Mouse (Mus musculus) heart, embryonic 11.5 days (tissue): Measurements from ENCODE around the gene Arhgef25. TPM values are rescaled to one million over a fixed set of nuclear protein-coding genes. Genes with fewer than 3 reads are reported as not detected.
"Not testable (repeated sequence)": the region's sequence is repeated elsewhere in the genome, so short reads cannot be mapped to it uniquely, and the experiment has no call there.

Experiments
- ATAC-seq: fragments of 200-750 bp; cut with Nextera tagmentation; replicated peaks from 2 replicates; pipeline ENCODE4 v1.8.0; 2017; ENCODE audit warnings: moderate library complexity; ENCODE audit not compliant: insufficient number of reproducible peaks, low FRiP score, low TSS enrichment
- H3K27ac ChIP-seq: fragments of 300-500 bp; sonication (generic); 2 replicates; pipeline ENCODE4 v1.5.1; 2014; ENCODE audit warnings: mild to moderate bottlenecking, low read depth, low read length
- H3K27me3 ChIP-seq: fragments of 300-500 bp; sonication (generic); 2 replicates; pipeline ENCODE4 v1.6.1; 2014; ENCODE audit warnings: mild to moderate bottlenecking, low read length, mixed read lengths; ENCODE audit not compliant: control insufficient read depth, insufficient read depth
- H3K36me3 ChIP-seq: fragments of 300-500 bp; sonication (generic); 2 replicates; pipeline ENCODE4 v1.6.1; 2014; ENCODE audit warnings: mild to moderate bottlenecking, low read length, moderate library complexity, mixed read lengths; ENCODE audit not compliant: control insufficient read depth, insufficient read depth
- H3K4me1 ChIP-seq: fragments of 300-500 bp; sonication (generic); 2 replicates; pipeline ENCODE4 v1.6.1; 2014; ENCODE audit warnings: low read length; ENCODE audit not compliant: control insufficient read depth, insufficient read depth
- H3K4me2 ChIP-seq: fragments of 300-500 bp; sonication (generic); 2 replicates; pipeline ENCODE4 v1.6.1; 2014; ENCODE audit warnings: mild to moderate bottlenecking, moderate library complexity
- H3K4me3 ChIP-seq: fragments of 300-500 bp; sonication (generic); 2 replicates; pipeline ENCODE4 v1.5.1; 2014; ENCODE audit warnings: low read depth, low read length
- H3K9ac ChIP-seq: fragments of 300-500 bp; sonication (generic); 2 replicates; pipeline ENCODE4 v1.6.1; 2014; ENCODE audit warnings: mild to moderate bottlenecking, low read depth, low read length, moderate library complexity
- H3K9me3 ChIP-seq: fragments of 300-500 bp; sonication (generic); replicated peaks from 2 replicates; pipeline ENCODE4 v1.6.1; 2016; ENCODE audit warnings: low read length; ENCODE audit not compliant: control insufficient read depth
- WGBS: fragments of 180-500 bp; shearing (Covaris S2); extraction: QIAGEN DNeasy Blood & Tissue Kit; methylation state at CpG from one replicate; pipeline ENCODE4 v1.1.7; 2014; ENCODE audit not compliant: insufficient replicate concordance; 5-methylcytosine and 5-hydroxymethylcytosine counted together
- polyA plus RNA-seq: library from polyadenylated mRNA; unstranded; fragments of >200 nt; fragmentation: Nextera tagmentation; extraction: Ambion mirVana; gene quantifications from 2 replicates; pipeline ENCODE4 v1.2.1, GENCODE M21; 2014

Gene Arhgef25
- polyA plus RNA-seq, 1 experiment from 2014 or later, result 17.9 TPM

DNA sequence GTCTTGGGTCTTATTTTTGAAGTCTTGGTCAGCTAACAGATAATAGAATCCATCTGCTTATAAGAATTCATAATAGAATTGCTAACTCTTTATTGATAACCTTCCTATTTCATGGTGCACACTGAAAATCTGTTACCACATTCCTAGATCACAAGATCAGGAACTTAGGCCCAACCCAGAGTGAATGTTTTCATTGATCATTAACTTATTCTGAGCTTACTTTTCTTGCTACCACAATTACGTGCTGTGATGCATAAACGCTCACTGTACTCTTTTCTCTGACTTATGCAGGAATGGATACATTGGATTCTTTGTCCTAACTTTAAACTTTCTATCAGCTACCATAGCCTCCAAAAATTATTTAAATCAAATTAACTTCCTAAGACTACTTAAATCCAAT, 35.6 kb downstream of the Arhgef25 start:
- H3K27me3 ChIP-seq, result no peaks in the 10 kb centered on the region
- H3K4me1 ChIP-seq, result no peaks in the 10 kb centered on the region
- H3K36me3 ChIP-seq, result no peaks in the 10 kb centered on the region
- ATAC-seq, result no peak
- no peak overlapping the region for H3K9ac ChIP-seq
- H3K27ac ChIP-seq, result no peak overlapping the region
- H3K9me3 ChIP-seq, result no peaks in the 10 kb centered on the region
- WGBS, result 76% methylated on average over 2 of the region's 2 CpGs
- H3K4me2 ChIP-seq, result no peak overlapping the region
- no peak overlapping the region for H3K4me3 ChIP-seq

DNA sequence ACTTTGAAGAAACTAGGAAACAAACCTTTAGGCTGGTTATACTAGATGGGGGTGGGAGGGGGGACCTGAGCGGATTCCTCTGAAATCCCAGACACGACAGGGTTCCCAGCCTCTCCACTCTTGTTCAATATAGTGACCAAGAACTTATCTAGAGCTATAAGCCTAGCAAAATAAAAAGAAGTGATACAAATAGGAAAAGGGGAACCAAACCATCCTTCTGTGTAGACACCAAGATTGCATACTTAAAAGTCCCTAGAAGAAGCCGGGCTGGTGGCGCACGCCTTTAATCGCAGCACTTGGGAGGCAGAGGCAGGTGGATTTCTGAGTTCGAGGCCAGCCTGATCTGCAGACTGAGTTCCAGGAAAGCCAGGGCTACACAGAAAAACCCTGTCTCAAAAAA, 36.6 kb downstream of the Arhgef25 start:
- WGBS, result 93% methylated on average over 7 of the region's 7 CpGs
- Histone ChIP-seq H3K9me3 (no peaks in the 10 kb centered on the region), H3K4me3 (no peak overlapping the region), H3K4me1 (no peaks in the 10 kb centered on the region), H3K27me3 (no peaks in the 10 kb centered on the region), H3K27ac (no peak overlapping the region), H3K4me2 (no peak overlapping the region), H3K36me3 (no peaks in the 10 kb centered on the region), H3K9ac (no peak overlapping the region)
- no peak for ATAC-seq

DNA sequence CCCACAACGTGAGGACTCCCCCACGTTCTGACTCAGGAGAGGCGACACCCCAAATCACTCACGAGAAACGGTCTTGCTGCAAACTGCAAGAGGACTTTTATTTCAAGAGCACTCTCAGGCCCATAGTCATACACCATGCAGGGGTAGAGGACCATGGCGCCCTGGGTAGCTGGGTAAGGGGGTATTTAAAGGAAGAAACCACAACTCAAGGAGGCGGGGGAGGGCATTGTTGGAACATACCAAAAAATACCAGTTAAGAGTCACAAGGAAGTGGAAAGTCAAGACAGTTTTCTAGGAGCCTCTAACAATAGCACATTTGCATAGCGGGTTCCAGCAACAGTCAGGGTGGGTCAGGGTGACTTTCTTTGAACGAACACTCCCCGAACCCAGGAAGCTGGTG, 37.3 kb downstream of the Arhgef25 start:
- not testable (repeated sequence) for H3K9ac ChIP-seq, H3K4me1 ChIP-seq, ATAC-seq, H3K27me3 ChIP-seq, H3K9me3 ChIP-seq, H3K36me3 ChIP-seq, H3K4me2 ChIP-seq, H3K27ac ChIP-seq, H3K4me3 ChIP-seq
- WGBS, result 81% methylated on average over 10 of the region's 10 CpGs

DNA sequence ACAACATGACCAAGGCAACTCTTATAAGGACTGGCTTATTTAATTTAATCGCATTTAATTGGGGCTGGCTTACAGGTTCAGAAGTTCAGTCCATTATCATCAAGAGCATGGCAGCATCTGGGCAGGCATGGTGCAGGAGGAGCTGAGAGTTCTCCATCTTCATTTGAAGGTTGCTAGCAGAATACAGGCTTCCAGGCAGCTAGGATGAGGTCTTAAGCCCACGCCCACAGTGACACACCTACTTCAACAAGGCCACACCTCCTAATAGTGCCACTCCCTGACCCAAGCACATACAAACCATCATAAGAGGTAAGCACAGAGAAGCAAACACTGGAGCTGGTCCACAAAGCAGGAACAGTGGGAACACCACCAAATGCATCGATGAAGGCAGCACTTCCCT, 38.6 kb downstream of the Arhgef25 start:
- H3K9ac ChIP-seq, H3K4me1 ChIP-seq, ATAC-seq, H3K9me3 ChIP-seq, H3K27ac ChIP-seq, H3K4me2 ChIP-seq, H3K4me3 ChIP-seq, H3K36me3 ChIP-seq, H3K27me3 ChIP-seq: not testable (repeated sequence)
- WGBS, result 76% methylated on average over 3 of the region's 3 CpGs

DNA sequence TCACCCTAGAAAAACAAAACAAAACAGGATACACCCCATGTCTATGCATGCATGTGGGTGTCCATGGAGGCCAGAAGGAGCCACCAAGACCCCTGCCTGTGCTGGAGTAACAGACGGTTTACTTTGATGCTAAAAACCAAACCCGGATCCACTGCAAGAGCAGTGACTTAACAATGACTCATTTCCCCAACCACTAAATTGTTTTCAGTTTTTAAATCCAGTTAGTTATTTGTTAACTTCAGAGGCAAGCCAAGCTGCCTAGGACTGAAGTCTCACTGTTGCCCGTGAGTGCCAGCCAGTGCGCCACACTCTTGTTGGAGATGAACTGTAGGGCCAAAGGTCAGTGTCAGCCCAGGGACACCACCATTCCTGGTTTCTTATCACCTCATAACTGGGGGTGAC, 39.4 kb downstream of the Arhgef25 start:
- no peak overlapping the region for H3K9ac ChIP-seq
- no peak overlapping the region for H3K27ac ChIP-seq
- H3K9me3 ChIP-seq, result no peaks in the 10 kb centered on the region
- 78% methylated on average over 4 of the region's 4 CpGs for WGBS
- no peaks in the 10 kb centered on the region for H3K36me3 ChIP-seq
- no peak overlapping the region for H3K4me3 ChIP-seq
- no peaks in the 10 kb centered on the region for H3K4me1 ChIP-seq
- H3K27me3 ChIP-seq, result no peaks in the 10 kb centered on the region
- no peak overlapping the region for H3K4me2 ChIP-seq
- ATAC-seq, result no peak

DNA sequence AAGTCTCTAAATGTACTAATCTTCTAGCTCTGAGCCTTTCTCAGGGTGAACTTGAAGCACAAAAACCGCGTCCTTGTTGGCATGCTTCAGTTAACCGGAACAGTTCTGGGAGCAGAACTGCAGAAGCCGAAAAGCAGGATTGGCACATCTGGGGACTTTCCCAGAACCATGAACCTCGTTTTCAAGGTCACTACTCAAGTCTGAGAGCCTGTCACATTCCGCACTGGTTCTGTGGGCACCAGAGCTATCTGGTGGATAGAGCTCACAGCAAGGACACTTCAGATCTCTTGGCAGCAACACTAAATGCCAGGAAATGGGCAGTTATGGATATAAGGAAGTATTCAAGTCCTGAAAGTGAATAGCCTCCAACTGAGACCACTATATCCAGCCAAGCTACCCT, 42.7 kb downstream of the Arhgef25 start:
- WGBS, result 75% methylated on average over 6 of the region's 6 CpGs
- no peak for ATAC-seq

DNA sequence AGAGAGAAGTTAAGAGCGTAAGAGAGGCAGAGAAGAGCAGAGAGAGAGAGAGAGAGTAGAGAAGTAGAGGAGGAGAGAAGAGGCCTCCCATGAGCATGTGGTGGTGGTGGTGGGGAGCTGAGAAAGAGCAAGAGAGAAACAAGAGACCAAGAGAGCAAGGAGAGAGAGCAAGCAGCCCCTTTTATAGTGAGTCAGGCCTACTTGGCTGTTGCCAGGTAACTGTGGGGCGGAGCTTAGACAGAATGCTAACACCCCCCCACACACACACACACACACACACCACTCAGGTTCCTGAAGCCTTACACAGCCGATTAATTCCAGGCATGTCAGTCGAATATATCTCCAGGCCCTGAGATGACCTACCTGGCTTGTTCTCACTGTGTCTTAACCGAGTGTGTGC, 44.6 kb downstream of the Arhgef25 start:
- Histone ChIP-seq H3K4me2 (no peak overlapping the region), H3K4me3 (no peak overlapping the region), H3K4me1 (no peaks in the 10 kb centered on the region), H3K36me3 (no peaks in the 10 kb centered on the region), H3K9ac (no peak overlapping the region), H3K27me3 (no peaks in the 10 kb centered on the region), H3K27ac (no peak overlapping the region), H3K9me3 (no peaks in the 10 kb centered on the region)
- WGBS, result 82% methylated on average over 5 of the region's 5 CpGs
- ATAC-seq, result no peak

More for the DNA sequence above, 42.7 kb downstream of the Arhgef25 start:
- Histone ChIP-seq H3K9me3 (no peaks in the 10 kb centered on the region), H3K27me3 (no peaks in the 10 kb centered on the region), H3K4me3 (no peak overlapping the region), H3K36me3 (no peaks in the 10 kb centered on the region), H3K9ac (no peak overlapping the region), H3K27ac (no peak overlapping the region), H3K4me2 (no peak overlapping the region), H3K4me1 (no peaks in the 10 kb centered on the region)

DNA sequence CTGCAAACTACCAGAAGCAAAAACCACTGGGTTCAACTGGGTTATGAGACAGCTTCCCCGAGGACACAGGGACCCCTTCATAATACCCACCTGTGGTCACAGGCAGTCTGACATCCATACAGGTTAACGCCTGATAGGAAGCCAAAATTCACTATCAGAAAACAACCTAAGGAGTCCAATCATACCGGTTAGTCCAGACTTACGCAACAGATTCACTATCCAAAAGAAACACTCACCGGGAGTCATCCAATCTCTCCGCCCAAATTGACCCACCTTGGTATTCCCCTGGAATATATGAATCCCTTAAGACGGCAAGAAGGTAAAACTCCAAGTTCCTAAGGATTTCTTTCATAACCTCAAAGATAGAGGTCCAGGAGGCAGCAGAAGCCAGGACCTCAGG, 45.3 kb downstream of the Arhgef25 start:
- Histone ChIP-seq H3K27me3 (no peaks in the 10 kb centered on the region), H3K9ac (no peak overlapping the region), H3K36me3 (no peaks in the 10 kb centered on the region), H3K9me3 (no peaks in the 10 kb centered on the region), H3K4me3 (no peak overlapping the region), H3K27ac (no peak overlapping the region), H3K4me1 (no peaks in the 10 kb centered on the region), H3K4me2 (no peak overlapping the region)
- 83% methylated on average over 7 of the region's 7 CpGs for WGBS
- no peak for ATAC-seq

DNA sequence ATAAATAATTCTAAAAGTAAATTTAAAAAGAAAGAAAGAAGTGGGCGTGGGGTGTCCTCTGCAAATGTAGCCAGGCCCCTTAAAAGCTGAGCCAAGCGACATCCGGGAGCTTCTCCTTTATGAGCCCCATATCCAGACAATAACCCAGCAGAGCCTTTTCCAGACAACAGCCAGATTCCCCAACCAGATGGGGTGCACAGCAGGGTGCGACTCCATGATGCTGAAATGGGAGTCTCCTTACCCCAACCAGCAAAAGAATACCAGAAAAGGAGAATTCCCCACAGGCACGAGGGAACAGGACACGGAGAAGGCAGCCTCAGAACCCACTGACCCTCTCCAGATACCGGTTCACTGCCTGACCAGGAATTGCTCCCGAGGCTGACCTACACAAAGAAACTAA, 46.7 kb downstream of the Arhgef25 start:
- WGBS, result 75% methylated on average over 8 of the region's 8 CpGs
- no peak overlapping the region for H3K27ac ChIP-seq
- no peak overlapping the region for H3K4me2 ChIP-seq
- H3K4me3 ChIP-seq, result no peak overlapping the region
- H3K9me3 ChIP-seq, result no peaks in the 10 kb centered on the region
- H3K4me1 ChIP-seq, result no peaks in the 10 kb centered on the region
- no peak overlapping the region for H3K9ac ChIP-seq
- no peak for ATAC-seq
- no peaks in the 10 kb centered on the region for H3K27me3 ChIP-seq
- no peaks in the 10 kb centered on the region for H3K36me3 ChIP-seq
